Mouse (Mus musculus) right cerebral cortex, postnatal 4 days (tissue): ENCODE results near the gene Clpp.

ENCODE experiments used
- DNase-seq: peaks from one replicate; pipeline ENCODE4 v3.0.0-alpha.2; 2022

Gene Clpp

DNA sequence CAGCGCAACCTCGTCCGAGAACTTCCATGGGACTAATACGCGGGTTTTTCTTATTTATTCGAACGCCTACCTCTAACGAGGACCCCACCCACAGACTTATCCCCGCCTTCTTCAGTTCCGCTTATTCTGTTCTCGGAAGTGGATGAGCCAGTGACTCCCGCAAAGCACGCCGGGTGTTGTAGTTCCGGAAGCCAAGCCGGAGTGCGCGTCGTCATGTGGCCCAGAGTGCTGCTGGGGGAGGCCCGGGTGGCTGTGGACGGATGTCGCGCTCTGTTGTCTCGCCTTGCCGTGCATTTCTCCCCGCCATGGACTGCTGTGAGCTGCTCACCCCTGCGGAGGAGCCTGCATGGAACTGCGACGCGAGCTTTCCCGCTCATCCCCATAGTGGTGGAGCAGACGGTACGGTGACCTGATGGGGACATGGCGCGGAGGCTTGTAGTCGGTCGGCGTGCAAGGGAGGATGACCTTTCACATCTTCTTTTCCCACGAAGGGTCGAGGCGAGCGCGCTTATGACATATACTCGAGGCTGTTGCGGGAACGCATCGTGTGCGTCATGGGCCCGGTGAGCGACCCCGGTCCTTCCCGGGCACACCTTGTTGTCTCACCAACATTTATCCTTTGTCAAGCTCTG is at the start of gene Clpp:
TSS of gene Clpp (plus strand) at position 191 of the 632 bp plus-strand sequence.
- DNase-seq: peak; percentile 86

DNA sequence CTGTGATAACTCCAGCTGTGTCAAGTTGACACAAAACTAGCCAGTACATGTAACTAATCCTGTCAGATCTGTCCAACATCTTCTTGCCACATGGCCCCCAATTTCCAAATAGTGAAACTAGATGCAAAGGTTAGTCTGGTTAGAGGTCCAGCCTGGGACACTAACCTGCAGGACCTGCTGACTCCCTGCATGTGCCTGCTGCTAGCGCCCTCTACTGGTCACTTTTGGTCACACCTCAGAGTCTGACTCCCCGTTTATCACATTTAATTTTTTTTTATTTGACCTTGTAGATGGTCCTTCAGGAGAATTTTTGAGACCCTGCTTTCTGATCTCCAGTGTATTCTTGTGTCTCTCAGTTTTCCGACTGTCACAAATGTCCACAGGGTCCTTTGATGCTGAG is 39.2 kb upstream of the Clpp start:
- DNase-seq: peak; percentile 22

DNA sequence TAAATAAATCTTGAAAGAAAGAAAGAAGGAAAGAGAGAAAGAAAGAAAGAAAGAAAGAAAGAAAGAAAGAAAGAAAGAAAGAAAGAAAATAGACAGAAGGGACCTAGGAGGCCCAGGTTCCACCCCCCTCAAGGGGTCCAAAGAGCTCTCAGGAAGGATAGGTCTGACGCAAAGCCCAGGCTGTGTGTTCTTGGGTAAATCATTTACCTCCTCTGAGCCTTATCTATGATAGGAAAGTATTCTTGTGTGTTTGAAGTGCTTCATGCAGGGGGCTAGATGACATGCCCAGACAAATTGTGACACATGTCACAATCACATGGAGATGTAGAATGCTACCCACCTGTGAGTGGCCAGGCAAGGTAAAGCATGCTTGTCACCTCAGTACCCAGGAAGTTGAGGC is 37.5 kb upstream of the Clpp start:
- DNase-seq: no peak

DNA sequence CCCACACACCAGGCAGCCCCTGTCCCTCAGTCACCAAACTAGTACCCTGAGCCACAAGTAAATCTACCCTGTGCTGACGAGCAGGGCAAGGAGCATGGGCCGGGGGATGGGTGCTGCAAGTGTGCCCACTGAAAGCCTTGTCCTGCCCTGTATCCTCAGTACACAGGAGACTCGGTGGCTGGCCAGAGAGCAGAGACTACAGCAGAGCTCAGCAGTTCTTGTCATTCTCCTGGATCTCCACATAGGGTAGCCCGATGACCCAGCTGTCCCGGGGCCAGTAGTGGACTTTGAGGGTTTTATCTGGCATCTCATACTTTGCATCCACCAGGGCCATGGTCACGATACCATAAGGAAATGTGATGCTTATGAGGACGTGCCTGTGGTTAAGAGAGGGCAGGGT is 35.2 kb upstream of the Clpp start:
- no peak for DNase-seq

DNA sequence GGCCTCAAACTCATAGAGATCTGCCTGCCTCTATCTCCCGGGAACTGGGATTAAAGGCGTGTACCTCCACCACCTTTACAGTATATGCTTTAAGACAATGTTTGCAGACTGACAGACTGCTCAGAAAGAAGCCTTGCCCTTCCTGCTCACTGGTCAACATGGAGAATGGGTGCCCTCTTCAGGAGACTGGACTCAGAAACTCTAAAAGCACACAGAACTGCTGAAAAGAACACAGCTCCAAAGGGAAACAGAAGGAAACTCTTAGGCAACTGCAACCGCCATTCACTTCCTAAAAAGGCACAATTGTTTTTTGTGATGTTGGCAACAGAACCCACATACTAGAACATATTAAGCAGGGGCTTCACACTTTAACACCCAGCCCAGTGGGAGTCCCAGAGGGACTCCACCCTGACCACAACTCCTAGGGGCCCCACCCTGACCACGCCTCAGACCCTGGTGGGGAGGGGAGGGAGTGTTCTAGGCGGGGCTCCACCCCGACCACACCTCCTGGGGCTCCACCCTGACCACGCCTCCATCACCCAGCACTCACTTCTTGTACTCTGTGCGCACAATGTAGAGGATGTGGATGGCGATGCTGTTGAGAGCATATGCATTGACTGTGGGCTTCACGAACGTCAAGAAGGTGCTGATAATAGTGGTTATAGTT is 32.2 kb upstream of the Clpp start:
- DNase-seq: no peak

DNA sequence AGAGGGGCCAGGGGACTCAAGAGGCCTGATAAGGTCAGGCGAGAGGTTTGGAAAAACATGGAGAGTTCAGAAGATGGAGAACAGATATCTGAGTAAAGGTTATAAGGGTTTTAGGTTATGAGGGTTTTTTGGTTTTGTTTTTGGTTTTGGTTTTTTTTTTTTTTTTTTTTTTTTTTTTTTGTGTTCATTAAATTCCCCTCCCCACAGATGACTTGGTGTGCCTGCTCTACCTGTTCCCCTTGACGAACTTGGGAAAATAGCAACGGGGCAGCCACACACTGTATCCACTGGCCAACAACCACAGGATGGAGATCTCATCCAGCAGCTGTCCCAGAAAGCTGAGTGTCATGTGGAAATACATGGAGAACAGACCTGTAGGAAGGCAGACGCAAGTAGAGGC is 31.4 kb upstream of the Clpp start:
- DNase-seq: no peak

DNA sequence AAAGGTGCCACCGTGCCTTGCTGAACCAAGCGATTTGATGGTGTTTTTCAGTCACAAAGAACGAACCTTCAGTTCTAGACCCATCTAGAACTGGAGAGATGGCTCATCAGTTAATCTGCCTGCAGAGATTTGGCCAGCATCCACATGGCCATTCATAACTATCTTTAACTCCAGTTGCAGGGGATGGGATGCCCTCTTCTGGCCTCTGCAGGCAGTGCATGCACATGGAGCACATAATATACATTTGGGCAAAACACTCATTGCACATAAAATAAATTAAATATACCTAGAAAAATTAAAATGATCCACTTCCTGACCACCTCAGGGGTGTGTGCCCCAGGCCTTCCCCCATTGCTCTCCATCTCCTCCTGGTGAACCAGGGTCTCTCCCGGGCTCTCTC is 28.2 kb upstream of the Clpp start:
- no peak for DNase-seq

DNA sequence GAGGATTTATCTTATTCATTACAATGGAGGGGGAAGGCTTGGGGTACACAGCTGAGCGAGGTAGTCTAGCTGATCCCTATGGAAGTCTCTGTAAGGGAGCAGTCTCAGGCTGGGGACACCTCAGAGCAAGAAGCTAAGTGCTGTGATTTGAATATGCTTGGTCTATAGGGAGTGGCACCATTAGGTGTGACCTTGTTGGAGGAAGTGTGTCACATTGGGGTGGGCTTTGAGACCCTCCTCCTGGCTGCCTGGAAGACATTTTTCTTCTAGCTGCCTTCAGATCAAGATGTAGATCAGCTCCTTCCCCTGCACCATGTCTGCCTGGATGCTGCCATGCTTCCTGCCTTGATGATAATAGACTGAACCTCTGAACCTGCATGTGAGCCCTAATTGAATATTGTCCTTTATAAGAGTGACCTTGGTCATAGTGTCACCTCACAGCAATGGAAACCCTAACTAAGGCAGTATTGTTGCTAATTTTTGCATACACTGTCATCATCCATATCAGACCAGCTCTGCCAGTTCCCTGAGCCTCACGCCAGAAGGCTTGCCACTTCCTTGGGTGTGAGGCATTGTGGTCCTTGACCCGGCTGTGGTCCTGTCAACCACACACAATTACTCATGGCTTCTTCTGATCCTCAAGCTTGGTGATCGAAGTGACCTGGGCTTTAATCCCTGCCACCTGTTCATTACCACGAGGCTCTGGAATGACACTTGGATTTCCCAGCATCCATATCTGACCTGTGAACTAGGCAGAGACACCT is 27.3 kb upstream of the Clpp start:
- DNase-seq: no peak

DNA sequence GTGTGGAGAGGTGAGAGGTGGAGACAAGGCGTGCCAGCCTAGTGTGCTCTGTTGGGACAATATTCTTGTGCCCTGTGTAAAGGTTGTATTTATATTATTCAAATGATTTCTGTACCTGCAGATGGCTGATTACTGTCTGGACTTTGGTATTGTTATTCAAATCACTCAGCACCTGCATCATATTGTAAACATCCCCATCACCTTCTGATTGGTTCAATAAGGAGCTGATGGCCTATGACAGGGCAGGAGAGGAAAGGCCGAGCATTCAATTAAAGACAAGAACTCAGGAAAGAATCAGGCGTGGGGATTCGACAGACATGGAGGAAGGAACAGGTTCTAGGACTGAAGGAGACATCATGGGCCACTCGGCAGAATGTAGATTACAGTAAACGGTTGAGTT is 26.5 kb upstream of the Clpp start:
- DNase-seq: no peak

DNA sequence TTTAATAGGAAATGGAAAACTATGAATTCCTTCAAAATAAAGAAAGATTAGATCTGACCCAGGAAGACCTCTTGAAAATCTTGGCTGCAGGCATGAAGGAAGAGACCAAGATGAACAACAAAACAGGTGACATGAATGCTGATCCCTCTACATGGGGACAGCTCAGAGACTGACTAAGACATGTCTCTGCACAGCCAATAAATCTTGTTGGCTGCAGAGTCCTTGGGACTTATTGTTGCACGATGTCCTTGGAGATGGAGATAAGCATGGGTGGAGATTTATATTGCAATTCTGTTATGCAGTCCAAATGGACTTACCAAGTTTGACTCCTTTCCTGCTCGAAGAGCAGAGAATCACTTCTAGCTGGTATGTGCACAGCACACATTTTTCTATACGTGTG is 20.8 kb upstream of the Clpp start:
- DNase-seq: no peak

DNA sequence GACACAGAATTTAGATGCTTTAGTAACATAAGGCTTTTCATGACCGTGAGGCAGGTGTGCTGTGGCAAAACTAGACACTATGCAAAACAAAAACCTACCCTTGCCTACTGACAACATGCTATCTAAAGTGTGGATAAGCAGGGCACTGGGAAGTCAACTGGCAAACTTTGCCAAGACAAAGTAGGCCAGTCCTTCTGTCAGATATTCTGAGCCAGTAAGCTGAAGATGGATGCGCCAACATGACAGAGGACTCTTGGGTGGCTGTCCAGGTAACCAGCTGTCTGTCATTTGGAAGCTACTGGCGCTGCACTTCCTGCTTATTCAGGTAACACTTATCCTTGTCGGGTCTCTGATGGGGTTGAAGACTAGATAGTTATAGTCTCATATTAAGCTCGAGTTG is 20.0 kb upstream of the Clpp start:
- no peak for DNase-seq

DNA sequence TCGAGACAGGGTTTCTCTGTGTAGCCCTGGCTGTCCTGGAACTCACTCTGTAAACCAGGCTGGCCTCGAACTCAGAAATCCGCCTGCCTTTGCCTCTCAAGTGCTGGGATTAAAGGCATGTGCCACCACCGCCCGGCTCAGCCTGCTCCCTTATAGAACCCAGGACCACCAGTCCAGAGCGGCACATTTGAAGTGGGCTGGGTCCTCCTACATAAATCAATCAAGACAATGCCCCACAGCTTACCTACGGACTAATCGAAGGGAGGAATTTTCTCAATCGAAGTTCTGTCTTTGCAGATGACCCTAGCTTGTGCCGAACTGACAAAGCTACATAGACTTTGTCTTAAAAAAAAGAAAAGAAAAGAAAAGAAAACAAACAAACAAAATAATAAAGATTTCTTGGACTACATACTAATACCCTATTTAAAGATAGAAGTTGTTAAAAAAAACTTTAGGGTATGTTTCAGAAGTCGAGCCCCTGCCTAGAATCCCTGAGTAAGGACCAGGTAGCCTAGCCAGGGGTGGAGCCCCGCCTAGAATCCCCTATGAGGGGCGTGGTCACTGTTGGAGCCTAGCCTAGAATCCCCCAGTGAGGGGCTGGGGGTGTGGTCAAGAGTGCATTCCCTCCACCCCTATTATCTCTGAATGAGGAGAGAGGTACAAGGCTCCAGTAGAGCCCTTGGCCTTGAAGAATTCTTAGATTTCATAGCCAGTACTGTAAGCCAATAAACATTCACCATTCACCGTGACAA is 16.0 kb upstream of the Clpp start:
- DNase-seq: no peak

DNA sequence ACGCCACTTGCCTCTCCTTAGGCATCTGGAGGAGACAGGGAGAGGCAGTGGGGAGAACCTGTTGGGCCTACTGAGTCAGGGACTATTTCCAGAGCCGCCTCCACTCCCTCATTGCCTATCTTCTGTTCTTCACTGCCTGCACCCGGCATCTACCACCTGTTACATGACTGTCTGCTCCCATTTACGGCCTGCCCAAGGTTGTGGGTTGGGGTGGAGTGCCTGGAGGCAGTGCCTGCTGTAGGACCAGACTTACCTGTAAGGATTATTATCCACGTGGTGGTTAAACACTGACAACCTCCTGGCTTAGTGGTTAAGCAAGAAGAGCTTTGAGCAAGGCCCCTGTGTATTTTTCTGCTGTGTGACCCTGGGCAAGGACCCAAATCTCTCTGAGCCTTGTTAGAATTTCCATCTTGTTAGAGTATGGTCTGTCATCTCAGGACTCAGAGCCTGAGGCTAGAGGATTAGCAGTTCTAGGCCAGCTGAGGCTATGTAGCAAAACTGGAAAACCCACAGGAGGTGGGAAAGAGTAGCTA is 15.3 kb upstream of the Clpp start:
- no peak for DNase-seq

DNA sequence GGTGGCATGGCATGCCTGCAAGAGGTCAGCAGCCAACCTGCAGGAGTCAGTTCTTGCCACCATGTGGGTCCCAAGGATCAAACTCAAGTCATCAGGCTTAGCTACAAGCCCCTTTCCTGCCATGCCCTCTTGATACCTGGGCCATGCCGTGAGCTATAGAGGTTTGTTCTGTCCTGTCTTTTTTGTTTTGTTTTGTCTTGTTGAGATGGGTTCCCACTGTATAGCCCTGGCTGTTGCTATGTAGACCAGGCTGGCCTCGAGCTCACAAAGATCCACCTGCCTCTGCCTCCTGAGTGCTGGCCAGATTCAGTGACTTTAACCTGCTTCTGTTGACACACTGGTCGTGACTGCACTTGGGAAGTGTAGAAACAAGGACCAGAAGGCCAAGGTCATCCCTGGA is 14.7 kb upstream of the Clpp start:
- DNase-seq: no peak

DNA sequence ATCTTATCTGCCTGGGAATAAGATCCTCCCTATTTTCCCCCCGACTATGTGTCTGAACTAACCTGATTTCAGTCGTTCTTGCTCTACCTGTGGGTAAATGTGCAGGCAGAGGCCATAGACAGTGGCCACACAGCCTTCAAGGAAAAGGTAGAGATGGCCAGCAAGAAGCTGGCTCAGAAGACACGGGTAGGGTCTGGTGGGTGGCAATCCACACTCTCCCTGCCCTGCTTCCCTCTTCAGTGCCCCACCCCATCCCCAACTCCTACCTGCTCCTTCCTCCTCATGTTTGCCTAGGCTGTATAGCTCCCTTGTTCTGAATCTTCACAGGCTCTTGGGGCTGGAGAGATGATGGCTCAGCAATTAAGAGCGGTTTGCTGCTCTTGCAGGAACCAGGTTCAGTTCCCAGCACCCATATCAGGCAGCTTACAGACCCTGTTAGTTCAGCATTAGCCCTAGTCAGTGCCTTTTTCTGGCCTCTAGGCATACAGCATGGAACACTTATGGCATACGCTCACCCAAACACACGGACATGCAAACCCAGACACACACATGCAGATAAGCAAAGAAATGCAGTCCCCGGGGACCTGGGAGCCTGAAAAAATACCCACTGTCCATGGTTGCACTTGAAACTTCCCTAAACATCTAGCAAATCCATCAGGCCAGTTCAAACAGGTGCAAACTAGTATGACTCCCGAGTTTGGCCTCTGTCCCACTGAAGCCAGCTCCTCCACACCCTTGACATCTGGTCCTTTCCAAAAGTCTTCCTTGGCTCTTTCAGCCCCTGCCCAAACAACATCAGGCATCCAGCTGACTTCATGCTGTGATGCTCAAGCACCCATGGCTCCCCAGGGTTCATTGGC is 13.3 kb upstream of the Clpp start:
- DNase-seq: no peak

DNA sequence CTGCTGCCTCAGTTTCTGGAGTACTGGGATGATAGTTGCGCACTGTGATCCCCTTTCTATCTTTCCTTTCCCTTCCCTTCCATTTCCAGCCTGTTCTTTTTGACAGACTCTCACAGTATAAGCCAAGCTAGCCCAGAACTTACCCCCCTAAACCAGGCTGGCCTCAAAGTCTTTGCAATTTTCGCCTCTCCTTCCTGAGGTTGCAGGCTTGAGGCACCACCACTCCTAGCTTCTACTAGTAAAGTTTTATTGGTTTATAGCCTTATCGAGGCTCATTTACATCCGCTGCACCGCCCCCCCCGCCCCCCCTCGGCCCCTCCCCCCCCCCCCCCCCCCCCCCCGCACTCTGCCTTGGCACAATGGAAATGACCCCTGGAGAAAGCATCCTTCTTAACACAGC is 10.6 kb upstream of the Clpp start:
- no peak for DNase-seq

DNA sequence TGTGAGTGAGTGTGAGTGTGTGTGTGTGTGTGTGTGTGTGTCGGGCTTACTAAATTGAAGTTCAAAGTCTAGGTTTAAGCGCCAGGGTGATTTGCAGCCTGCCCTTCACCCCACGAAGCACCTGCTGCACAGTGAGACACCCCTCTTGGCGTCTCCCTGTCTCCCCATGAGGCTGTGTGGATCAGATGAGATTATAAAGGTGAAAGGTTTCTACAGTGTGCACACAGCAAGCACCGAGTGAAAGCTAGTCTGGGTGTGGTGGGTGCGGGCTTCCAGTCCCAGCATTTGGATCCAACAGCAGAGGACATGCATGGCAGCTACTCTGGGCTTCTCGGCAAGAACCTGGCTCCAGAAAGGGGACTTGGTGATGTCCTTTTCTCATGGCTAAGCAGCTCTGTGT is 9.1 kb upstream of the Clpp start:
- no peak for DNase-seq

DNA sequence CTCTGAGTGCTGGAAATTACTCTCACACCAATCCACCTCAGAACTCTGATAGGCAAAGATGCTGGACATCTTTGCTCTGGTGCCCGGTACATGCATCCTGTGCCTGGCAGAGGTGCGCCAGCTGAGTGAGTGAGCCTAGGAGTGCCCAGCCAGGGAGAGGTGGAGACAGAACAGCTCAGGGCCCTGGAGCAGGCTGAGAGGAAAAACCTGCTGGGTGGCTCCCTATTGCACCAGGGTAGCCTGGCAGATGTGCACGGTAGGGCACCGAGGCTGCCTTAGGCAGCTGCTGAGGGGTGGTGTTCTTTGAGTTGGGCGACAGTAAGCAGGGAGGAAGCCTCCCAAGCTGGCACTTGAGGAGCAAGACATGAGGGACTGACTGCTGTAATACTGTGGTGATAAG is 8.1 kb upstream of the Clpp start, which contains the start of gene Acer1:
TSS of gene Acer1 (minus strand) at position 114 of the 400 bp plus-strand sequence.
- DNase-seq: no peak

DNA sequence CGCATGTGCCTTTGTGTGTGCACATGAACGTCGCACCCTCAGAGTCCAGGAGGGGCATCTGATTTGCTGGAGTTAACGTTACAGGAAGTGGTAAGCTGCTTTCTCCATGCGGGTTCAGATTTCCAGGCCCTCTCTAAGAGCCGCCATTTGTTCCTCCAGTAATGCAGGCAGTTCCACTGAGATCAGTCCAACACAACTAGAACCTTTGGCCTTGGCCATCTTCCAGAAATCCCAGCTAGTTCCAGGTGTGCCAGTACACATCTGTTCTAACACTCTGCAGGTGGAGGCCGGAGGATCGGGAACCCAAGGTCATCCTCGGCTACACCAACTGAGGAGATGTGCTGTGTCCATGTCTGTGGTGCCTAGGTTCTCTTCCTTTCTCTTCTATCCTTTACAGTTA is 5.2 kb upstream of the Clpp start:
- no peak for DNase-seq

DNA sequence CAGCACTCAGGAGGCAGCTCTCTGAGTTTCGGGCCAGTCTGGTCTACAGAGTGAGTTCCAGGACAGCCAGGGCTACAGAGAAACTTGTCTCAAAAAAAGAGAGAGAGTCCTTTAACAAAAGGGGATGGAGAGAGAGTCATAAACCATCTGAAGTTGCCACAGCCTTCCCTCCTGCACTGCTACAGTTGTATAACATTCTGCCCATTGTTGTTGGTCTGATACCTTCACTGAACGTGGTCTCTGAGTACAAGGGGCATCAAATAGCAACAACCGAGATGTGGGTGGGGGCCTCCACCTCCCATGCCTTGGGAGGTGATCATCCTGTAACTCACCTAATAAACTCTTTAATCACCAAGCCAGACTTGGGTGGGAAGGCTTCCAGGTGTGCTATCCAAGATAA is 4.4 kb upstream of the Clpp start:
- no peak for DNase-seq

DNA sequence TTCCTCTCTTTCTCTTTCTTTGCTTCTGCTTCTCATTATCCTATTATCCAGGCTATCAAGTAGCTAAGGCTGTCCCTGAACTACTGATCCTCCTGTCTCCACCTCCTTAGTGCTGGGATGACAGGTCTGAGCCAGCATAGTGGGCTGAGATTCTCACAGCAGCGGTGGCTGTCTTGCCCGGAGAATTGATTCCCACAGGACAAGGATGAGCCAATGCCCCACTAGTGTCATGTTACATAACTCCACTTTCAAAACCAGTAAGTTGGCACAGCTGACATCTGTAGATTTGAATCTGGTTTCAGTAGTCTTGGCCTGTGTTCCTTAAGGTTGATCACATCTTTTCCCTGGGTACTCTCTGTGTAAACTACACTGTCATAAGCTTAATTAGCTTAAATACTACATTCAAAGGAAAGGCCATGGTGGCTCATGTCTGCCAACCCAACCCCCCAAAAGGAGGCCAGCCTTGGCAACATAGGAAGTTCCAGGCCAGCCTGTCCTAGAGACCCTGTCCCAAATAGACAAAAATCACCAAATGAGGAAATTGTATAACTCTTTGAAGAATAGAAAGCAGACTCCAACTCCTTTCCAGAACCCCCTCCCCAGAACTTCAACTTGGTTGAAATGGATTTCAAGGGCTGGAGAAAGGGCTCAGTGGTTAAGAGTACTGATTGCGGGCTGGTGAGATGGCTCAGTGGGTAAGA is 3.9 kb upstream of the Clpp start:
- no peak for DNase-seq

DNA sequence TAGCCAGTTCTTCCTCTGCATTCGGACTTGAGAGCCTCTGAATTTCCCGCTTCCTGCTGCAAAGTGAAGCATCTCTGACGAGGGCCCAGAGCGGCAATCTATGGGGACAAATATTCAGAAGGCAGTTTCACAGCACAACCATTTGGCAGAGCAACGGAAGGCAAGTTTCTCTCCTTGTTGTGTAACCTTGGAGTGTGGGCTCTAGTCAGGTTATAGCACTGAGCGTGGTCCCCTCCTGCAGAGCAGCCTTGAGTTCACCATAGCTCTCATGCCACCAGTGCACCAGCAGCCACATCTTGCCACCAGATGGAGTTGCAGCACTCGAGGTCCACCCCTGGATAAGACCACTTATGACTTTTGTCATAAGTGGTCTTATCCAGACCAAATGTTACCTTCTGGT is 1.7 kb upstream of the Clpp start:
- no peak for DNase-seq
